ENCODE assay signal across 46 mouse cellular contexts in the genomic region with DNA sequence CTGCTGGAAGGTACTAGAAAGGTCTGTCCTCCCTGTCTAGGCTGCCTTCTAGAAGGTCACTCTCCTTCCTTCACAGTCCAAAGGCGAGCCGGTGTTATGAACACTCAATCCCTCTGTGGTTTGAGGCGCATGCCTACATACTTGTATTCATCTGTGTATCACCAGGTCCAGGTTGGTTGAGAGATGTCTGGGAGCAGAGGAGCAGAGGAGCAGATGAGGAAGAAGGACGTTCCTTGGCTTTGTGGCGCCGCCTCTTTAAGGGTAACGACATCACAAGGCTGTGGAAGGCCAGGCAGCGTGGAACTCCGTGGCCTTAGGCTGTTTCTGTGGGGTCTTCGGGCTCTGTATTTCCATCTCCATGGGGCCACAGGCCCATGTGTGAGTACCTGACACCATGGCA. TPM values are rescaled to one million over a fixed set of nuclear protein-coding genes. Genes with fewer than 3 reads are reported as not detected.
"Had no signal": no experiment of that assay in that cellular context is flagged by ENCODE, and none has a peak within 500 bp of the region (broad histone marks: within the 10 kb centered on the region; RNA-seq: fewer than 3 reads in every experiment).

A gene (plus strand): TSS at position 301 of the 400 bp plus-strand sequence.

- H3K4me2 ChIP-seq: limb, embryonic 12.5 days; limb, embryonic 13.5 days; limb, embryonic 15.5 days; liver, embryonic 11.5 days; liver, embryonic 12.5 days; liver, embryonic 13.5 days; liver, embryonic 15.5 days; lung, embryonic 14.5 days; lung, embryonic 15.5 days; midbrain, embryonic 11.5 days; midbrain, embryonic 12.5 days; midbrain, embryonic 13.5 days; midbrain, embryonic 15.5 days had no signal

- H3K27ac ChIP-seq: left cerebral cortex, adult 2 months; limb, embryonic 10.5 days; limb, embryonic 12.5 days; limb, embryonic 13.5 days; limb, embryonic 15.5 days; liver, embryonic 12.5 days; liver, embryonic 13.5 days; liver, embryonic 14.5 days; liver, embryonic 15.5 days; lung, embryonic 15.5 days; macrophage; midbrain, embryonic 10.5 days; midbrain, embryonic 12.5 days; midbrain, embryonic 13.5 days; midbrain, embryonic 15.5 days had no signal

- H3K9ac ChIP-seq: limb, embryonic 12.5 days; limb, embryonic 13.5 days; limb, embryonic 15.5 days; liver, embryonic 12.5 days; liver, embryonic 13.5 days; liver, embryonic 14.5 days; liver, embryonic 15.5 days; liver, postnatal 0 days; lung, embryonic 14.5 days; lung, embryonic 15.5 days; midbrain, embryonic 12.5 days; midbrain, embryonic 13.5 days; midbrain, embryonic 15.5 days had no signal

- H3K27me3 ChIP-seq: limb, embryonic 12.5 days; limb, embryonic 13.5 days; limb, embryonic 15.5 days; liver, embryonic 13.5 days; liver, embryonic 15.5 days; lung, embryonic 15.5 days; midbrain, embryonic 12.5 days; midbrain, embryonic 13.5 days; midbrain, embryonic 15.5 days had no signal

- ATAC-seq: liver, embryonic 12.5 days; liver, postnatal 0 days; lung, postnatal 0 days; midbrain, embryonic 13.5 days; midbrain, embryonic 15.5 days; midbrain, embryonic 16.5 days had no signal

- H3K4me3 ChIP-seq: left cerebral cortex, adult 2 months; limb, embryonic 10.5 days; limb, embryonic 12.5 days; limb, embryonic 13.5 days; limb, embryonic 15.5 days; liver, embryonic 12.5 days; liver, embryonic 13.5 days; liver, embryonic 15.5 days; lung, embryonic 15.5 days; megakaryocyte, embryonic 14.5 days; midbrain, embryonic 10.5 days; midbrain, embryonic 12.5 days; midbrain, embryonic 13.5 days; midbrain, embryonic 15.5 days; myocyte had no signal

- H3K9me3 ChIP-seq: limb, embryonic 10.5 days; limb, embryonic 12.5 days; limb, embryonic 13.5 days; limb, embryonic 15.5 days; liver, embryonic 12.5 days; liver, embryonic 13.5 days; liver, embryonic 15.5 days; lung, embryonic 15.5 days; megakaryocyte, embryonic 14.5 days; midbrain, embryonic 10.5 days; midbrain, embryonic 12.5 days; midbrain, embryonic 13.5 days; midbrain, embryonic 15.5 days had no signal

- H3K4me1 ChIP-seq: limb, embryonic 10.5 days; limb, embryonic 12.5 days; limb, embryonic 13.5 days; limb, embryonic 15.5 days; liver, embryonic 12.5 days; liver, embryonic 13.5 days; liver, embryonic 15.5 days; lung, embryonic 15.5 days; midbrain, embryonic 10.5 days; midbrain, embryonic 12.5 days; midbrain, embryonic 13.5 days; midbrain, embryonic 15.5 days had no signal

- DNase-seq: left cerebral cortex, postnatal 4 days; liver; liver, embryonic 13.5 days; liver, postnatal 0 days; lung, adult 18-20 months; lung, adult 2 months; lung, embryonic 14.5 days; lung, postnatal 10 days; lung, postnatal 14 days; lung, postnatal 36 days; lung, postnatal 4 days; midbrain, embryonic 14.5 days had no signal

- H3K36me3 ChIP-seq: limb, embryonic 10.5 days; limb, embryonic 12.5 days; limb, embryonic 13.5 days; limb, embryonic 15.5 days; liver, embryonic 12.5 days; liver, embryonic 13.5 days; liver, embryonic 15.5 days; lung, embryonic 15.5 days; midbrain, embryonic 10.5 days; midbrain, embryonic 12.5 days; midbrain, embryonic 15.5 days had no signal

RNA-seq across cellular contexts. Expression of the gene that starts here (rescaled TPM):
- total RNA-seq: left cerebral cortex, adult 2 months; left cerebral cortex, adult 8-10 months; left cerebral cortex, postnatal 10 days; left cerebral cortex, postnatal 14 days; left cerebral cortex, postnatal 25 days; left cerebral cortex, postnatal 36 days; left cerebral cortex, postnatal 4 days; liver, adult 2 months; megakaryocyte progenitor cell, adult 5-6 weeks; megakaryocyte, adult 5-6 weeks; megakaryocyte-erythroid progenitor cell, adult 5-6 weeks; midbrain, postnatal 0 days; monocyte, adult 5-6 weeks had no signal
- polyA plus RNA-seq: limb, embryonic 10.5 days; limb, embryonic 11.5 days; limb, embryonic 12.5 days; limb, embryonic 13.5 days; limb, embryonic 15.5 days; liver, embryonic 11.5 days; liver, embryonic 12.5 days; liver, embryonic 13.5 days; liver, embryonic 14.5 days; liver, embryonic 15.5 days; liver, embryonic 16.5 days; liver, postnatal 0 days; lung, embryonic 14.5 days; lung, embryonic 15.5 days; lung, embryonic 16.5 days; lung, postnatal 0 days; macrophage; midbrain, embryonic 10.5 days; midbrain, embryonic 11.5 days; midbrain, embryonic 13.5 days; midbrain, embryonic 14.5 days; midbrain, embryonic 15.5 days; midbrain, embryonic 16.5 days; midbrain, postnatal 0 days; myocyte had no signal
